Mouse (Mus musculus) T-helper 2 cell (primary cell): Measurements from ENCODE around the gene D16Ertd472e.

Source experiments
- in situ Hi-C: fragments of 300-600 bp; cut with MboI, MseI; formaldehyde crosslinking; loops from one replicate; pipeline ENCODE4 v1.15.1; 2025; ENCODE audit warnings: high pct_unique_total_duplicates

The D16Ertd472e gene

DNA sequence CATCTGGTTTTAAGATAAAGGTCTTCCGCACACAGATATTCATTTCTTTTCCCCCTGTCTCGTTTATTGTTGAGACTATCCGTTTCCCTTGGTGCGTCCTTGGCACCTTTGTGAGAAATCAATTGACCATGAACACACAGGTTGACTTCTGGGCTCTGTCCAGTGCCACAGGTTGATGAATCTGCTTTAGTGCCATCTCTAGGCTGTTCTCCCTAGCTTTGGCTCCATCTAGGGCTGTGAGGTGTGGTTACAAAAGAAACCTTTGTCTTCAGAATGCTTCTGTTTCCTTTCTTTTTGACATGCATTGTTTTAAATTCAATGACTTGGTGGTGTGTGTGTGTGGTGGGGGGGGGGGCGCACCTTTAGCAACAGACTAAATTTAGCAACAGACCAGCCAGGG lies 85.7 kb downstream of the D16Ertd472e start:
- in situ Hi-C loops = no loop called here
